Mouse (Mus musculus) natural killer cell, adult 2 months (primary cell): Measurements from ENCODE around the gene Apc2.
"Not testable (repeated sequence)": the region's sequence is repeated elsewhere in the genome, so short reads cannot be mapped to it uniquely, and the experiment has no call there.

Experiments used
- DNase-seq, 2 experiments: peaks; one replicate each; pipeline ENCODE4 v3.0.0; 2022; ENCODE audit warnings: low spot score in 2 of 2

Apc2 gene

DNA sequence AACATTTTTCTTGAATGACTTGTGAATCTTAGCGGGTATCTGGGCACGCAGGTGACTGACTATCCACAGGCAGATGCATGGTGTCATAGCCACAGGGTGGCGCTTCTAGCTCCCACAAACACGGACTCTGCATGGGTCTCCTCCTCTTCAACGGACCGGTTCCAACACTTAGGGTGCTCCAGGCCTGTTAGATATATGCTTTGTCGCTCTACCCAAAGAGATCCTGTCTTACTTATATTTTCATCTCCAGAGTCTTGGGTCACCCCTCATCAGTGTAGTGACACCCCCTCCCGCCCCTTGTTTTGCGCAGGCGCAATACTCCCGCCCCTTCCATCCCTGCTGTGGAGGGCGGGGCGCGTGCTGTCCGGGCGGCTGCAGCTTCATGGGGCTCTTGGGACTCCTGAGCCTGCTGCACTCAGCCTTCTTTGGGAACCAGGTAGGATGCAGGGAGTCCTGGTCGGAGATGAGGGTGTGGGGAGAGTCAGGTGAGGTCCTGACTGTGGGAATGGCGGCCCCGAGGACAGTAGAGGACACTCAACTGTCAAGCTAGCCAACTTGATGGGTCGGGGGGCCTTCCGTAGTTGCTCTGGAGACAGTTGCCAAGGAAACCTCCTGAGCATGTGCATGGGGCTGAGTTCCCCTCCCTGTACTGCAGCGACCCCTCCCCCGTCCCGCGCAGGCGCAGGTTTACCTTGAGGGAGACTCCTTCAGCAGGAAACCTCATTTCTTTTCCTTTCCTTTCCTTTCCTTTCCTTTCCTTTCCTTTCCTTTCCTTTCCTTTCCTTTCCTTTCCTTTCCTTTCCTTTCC is at the start of gene Apc2:
Gene Apc2 (plus strand): TSS at position 360 of the 808 bp plus-strand sequence.
- peak; percentile 76 to 79 for DNase-seq

DNA sequence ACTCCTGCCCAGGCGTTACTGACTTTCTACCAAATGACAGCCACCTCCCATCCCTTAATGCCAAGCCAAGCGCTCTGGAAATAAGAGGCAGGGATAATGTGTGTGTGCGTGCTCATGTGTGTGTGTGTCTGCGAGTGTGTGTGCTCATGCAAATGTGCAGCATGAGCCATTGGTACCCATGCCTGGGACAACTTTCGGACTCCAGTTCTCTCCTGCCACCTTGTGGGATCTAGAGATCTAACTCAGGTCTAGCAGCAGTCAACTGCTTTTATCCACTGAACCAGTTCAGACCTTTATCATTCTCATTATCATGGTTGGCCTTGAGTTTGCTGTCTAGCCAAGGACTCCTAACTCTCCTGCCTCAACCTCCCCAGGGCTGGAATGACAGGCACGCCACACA is 47.9 kb upstream of the Apc2 start:
- DNase-seq = no peak

GRCm38 (mm10) chr10:80248437-80248836 is 47.3 kb upstream of the Apc2 start:
- not testable (repeated sequence) for DNase-seq

DNA sequence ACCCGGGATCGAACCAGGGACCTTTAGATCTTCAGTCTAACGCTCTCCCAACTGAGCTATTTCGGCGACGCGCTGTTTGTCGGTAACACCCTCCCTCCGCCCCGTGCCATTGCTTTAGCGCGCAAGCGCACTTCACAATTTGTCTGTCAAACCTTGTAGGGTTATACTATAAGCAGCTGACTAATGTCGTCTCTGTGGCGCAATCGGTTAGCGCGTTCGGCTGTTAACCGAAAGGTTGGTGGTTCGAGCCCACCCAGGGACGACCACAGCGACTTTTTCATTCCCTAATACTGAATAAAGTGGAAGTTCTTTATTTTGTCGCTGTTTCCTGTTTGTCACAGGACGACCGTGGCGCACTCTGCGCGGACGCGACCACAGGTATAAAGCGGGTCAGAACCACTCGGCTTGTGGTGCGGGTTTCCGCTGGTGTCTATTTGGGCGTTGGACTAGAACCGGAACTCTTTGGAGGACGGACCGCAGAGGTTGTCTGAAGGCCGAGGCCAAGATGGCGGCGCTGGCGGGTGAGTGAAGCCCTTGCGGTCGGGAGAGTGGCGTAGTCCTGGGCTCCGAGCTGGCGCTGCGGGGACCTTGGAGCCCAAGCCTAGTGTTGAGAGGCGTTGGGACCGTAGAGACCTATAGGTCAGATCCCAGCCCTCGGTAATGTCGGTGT is 46.7 kb upstream of the Apc2 start, which contains the start of gene Ndufs7:
Gene Ndufs7 (plus strand): TSS at position 151 of the 670 bp plus-strand sequence.
- DNase-seq = peak; percentile 97 to 98

DNA sequence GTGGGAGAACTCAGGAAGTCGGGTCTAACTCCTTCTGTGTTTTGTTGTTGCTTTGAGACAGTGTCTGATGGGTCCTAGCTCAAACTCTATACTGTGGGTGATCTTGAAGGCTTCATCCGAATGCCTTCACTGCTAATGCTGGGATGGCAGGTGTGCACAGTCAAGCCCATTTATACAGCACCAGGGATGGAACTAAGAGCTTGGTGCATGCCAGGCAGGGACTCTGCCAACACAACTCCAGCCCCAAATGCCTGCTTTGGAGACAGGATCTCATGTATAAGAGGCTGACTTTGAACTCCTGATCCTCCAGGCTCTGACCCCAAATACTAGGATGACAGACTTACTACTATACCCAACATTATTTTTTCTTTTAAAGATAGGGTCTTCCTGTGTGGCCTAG is 45.7 kb upstream of the Apc2 start:
- no peak for DNase-seq

GRCm38 (mm10) chr10:80250573-80250972 is 45.2 kb upstream of the Apc2 start:
- DNase-seq = no peak

GRCm38 (mm10) chr10:80252011-80252410 is 43.8 kb upstream of the Apc2 start:
- no peak for DNase-seq

DNA sequence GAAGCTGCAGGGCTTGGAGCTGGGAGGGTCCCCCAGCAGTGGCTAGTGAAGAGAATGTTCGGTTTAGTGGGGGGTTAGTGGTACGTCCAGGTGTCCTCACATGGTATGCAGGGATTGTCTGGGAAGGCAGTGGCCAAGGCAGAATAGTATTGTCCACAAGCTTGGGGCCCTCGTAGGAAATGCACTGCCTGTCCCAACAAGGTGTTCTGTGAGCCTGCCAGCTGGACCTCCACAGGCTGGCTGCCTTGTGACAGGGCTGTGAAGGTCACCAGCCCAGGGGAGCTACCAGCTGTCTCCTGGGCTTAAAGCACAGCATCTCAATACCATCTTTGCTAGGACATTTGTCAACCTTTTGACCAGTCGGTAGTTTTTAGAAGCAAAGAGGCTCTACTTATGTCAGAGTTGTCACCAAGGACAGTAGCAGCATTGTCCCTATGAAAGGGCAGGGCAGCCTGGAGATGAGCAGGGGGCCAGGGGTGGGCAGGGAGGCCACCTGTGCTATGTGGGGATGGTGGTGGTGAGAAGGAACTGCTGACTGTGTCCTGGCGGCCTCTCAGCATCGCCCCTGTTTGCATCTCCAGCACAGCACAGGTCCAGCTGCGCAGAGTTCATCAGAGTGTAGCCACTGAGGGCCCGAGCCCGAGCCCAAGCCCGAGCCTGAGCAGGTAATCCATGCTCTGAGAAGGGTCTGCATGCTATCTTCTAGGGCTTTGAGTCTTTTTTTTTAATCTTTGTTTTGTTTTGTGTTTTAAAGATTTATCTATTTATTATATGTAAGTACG is 43.1 kb upstream of the Apc2 start:
- no peak for DNase-seq

DNA sequence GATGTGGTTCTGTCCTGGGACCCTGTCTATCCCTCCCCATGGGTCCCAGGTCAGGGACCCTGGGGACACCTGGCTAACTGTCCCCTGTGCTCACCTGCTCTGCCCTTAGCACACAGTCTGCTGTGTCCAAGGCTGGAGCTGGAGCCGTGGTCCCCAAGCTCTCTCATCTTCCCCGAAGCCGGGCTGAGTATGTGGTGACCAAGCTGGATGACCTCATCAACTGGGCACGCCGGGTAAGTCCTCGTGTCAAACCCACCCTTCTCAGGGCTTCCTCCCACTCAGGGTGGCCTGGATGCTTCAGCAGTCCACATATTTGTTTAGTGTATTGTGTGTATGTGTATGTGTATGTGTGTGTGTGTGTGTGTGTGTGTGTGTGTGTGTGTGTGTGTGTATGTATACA is 42.2 kb upstream of the Apc2 start:
- no peak for DNase-seq

- DNase-seq = no peak
Measured at GRCm38 (mm10) chr10:80254331-80255297, 41.2 kb upstream of the Apc2 start.

GRCm38 (mm10) chr10:80255881-80256535 is 39.8 kb upstream of the Apc2 start:
- no peak for DNase-seq

GRCm38 (mm10) chr10:80257936-80258335 is 37.8 kb upstream of the Apc2 start:
- no peak for DNase-seq

GRCm38 (mm10) chr10:80258752-80259462 is 36.9 kb upstream of the Apc2 start:
- no peak for DNase-seq

- no peak for DNase-seq
Measured at GRCm38 (mm10) chr10:80259463-80259805, 36.3 kb upstream of the Apc2 start.

DNA sequence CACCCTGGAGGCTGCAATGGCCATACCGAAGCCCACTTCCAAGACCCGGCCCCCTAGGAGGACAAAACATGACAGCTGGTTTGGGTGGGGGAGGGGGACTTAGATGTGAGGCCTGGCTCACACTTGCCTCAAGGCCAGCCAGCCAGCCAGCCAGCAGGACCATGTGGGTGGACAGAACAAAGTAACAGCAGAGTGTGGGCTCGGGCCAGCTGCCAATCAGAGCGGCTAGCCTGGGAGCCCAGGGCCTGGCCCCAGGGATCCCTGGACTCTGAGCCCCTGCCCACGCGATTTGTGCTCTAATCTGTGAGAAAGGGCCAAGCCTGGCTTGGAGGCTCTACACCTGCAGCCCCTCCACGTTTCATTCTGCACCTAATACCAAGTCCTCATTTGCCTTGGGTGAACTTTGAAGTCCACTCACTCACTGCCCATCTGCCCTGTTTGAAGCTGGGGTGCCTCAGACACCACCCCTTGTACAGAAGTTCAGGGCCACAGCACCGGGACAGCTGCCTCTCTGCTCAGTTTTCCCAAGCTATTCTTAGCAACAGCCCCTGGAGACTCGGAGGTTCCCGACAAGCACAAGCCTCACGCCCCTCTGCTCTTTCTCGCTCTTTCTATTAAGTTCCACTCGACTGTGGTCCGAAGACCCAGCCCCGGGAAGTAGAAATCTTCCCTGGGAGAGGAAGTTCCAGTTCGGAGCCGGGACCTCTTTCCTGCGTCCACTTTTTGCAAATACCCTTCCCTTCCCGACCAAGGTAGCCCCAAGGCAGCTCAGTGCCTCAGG is 35.7 kb upstream of the Apc2 start:
- DNase-seq = no peak

DNA sequence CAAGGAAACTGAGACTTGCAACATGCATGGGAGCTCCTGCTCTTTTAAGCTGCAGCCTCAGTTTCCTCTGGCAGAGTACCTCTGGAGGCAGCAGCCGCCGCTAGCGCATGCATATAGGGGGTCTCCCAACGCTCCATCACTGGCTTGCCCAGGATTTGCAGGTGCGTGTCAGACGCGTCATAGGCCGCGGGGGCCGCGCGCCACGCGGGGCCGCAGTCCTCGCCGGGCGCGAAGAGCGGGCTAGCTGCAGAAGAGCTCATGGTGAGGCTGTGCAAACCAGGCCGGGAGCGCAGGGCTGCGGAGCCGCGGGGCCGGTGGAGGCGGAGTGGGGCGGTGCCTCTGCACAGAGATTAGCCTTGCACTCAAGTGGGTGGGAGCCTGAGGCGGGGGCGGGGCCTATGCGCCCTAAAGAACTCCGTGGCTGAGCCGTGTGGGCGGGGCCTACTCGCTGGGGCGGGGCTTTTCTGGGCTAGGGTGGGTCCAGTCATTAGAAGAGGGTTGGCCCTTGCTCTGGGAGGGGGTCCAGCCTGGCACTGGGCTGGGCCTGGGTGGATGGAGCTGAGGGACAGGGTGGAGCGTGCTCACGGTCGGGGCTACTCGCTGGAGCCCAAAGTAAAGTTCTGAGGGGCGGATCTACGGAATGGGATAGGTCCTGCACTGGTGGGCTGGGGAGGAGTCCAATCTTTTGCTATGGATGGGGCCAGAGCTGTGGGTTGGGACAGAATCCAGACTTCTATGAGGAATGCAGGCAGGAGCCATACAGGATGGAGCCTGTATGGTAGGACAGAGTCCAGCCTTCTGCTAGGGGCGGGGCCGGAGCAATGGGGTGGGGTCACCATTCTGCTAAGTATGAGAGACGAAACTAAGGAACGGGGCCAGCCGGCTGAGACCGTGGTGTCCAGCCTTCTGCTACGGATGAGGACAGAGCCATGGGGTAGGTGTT is 34.9 kb upstream of the Apc2 start, which contains the start of the genes Gamt and Dazap1:
Gene Gamt (minus strand): TSS at position 371 of the 943 bp plus-strand sequence.
Gene Dazap1 (plus strand): TSS at position 845 of the 943 bp plus-strand sequence.
- DNase-seq = peak; percentile 86 to 88

DNA sequence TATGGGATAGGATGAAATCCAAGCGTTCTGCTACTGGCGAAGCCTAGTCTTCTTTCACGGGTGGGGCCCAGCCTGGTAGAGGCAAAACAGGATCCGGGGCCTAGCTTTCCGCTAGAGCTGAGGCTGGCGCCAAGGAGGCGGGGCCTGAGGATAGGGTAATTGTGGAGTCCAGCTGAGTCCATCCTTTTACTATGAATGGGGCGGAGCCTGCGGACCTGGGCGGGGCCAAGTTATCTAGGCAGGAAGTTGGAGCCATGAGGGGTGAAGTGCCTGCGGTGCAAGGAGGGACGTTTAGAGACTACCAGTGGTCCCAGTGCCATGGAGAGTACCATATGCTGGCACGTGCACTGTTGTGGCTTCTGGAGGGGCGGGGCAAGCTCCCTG is 34.2 kb upstream of the Apc2 start:
- DNase-seq = peak; percentile 91 to 94

DNA sequence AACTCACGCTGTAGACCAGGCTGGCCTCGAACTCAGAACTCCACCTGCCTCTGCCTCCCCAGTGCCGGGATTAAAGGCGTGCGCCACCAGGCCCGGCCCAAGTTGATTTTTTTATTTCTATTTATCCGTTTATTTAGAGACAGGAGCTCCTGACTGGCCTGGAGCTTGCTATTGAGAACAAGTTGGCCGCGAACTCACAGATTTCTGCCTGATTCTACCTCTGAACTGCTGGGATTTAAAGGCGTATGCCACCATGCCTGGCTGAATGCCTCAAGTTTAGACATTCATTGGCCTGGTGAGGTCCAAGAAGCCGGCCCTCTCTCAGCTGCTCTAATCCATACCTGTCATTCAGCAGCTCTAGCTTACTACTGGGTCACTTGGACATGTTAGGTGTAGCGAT is 33.6 kb upstream of the Apc2 start:
- DNase-seq = no peak
